Mouse (Mus musculus): ENCODE measurements at regions not wholly inside any gene's neighbourhood (a gene's known extent, or its start where the extent isn't known, plus 50 kb on each side); places are given as distances from the start of the nearest gene placed in this dataset.
"Not testable (repeated sequence)": the region's sequence is repeated elsewhere in the genome, so short reads cannot be mapped to it uniquely, and the experiment has no call there.

DNA sequence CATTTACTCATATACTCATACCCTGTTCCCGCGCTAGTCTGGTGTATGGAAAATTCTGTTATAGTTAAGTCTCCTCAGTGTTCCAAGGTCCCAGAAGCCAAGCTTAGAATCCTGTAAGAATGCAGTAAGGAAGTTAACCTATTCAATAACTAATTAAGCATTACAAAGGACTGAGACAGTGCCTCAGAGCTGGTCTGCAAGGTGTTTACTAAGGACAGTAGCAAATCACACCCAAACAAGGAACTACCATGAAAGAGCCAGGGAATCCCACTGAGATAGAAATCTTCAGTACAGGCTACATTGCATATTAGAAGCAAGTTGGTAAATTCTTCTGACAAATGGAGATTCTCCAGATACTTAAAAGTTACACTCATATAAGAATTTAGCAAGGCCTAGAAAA is 516.7 kb upstream of the Gm10131 start:
- DNase-seq (ENCODE audit: low spot score in 2 of 2): not testable (repeated sequence)

DNA sequence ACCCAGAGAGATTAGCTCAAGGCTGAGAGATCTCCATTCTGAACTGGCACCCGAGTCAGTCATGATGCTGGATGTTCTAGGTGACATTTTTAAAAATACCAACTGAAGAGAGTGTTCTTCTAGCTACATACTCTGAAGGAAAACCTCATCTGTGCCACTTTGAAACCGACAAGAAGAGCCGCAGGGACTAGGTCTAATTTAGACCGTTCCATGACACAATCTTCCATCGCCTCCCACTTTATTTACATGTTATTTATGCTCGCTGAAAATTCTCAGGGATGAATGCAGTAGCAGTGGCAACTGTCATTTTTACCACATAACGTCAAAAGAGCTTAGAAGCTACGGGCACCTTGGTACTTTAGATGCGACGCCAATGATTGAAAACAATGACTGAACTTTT is 514.1 kb upstream of the Gm10131 start:
- no peak for DNase-seq (ENCODE audit: low spot score in 2 of 2)

DNA sequence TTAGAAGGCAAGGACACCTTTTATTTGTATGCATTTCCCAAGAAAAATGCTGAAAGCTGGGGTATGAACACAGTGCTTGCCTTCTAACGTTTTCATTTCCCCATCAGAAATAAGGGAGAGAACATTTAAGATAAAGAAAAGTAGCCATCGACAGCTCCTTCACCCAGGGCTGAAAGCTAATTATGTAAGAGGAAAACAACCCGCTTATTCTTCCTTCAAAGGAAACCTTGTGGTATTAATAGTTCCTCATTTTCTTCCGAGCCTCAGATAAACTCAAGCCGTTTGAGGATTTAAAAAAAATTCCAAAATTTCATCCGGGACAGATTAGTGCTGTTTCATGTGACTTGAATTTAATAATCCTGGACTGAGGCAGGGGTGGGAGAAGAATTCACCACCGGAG is 512.2 kb upstream of the Gm10131 start:
- DNase-seq (ENCODE audit: low spot score in 2 of 2): no peak

DNA sequence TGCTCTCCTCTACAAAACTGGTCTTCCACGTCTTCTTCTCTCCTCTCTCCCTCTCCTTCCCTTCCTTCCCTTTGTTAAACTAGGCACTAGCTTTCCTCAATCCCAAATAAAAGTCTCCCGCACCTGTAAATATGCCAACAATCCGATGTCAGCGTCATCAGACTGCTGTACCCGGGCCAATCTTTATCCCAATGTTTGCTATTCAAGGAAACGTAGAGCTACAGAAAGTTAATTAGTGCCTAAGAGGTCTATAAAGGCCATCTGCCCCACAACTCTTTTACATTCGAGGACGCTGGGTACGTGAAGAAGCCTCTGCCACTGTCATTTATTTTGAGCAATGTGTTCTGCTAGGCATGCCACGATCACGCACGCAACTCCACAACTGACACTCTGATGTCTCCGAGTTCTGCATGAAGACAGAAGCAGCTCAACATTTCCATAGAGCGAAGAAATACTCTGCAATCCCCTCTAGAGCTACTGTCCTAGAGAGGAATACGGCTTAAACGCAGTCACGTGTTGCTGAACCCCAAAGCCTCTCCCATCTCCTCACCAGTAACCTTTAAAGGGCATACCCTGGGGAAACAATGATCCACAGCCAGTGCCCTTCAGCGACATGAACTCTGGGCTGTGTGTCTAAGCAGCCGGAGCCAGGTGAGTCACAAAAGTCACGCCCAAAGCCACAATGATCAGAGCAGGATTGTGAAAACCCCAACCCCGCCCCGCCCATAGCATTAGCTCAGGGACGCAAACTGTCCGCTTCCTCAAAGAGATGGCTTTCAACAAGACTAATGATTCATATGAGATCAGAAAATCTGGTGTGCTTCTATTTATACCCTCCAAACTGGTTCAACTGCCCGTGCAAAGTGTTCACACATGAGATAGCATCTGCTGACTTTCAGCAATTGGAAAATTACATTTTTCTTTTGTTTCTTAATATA is 510.9 kb upstream of the Gm10131 start:
- DNase-seq (ENCODE audit: low spot score in 2 of 2): no peak

DNA sequence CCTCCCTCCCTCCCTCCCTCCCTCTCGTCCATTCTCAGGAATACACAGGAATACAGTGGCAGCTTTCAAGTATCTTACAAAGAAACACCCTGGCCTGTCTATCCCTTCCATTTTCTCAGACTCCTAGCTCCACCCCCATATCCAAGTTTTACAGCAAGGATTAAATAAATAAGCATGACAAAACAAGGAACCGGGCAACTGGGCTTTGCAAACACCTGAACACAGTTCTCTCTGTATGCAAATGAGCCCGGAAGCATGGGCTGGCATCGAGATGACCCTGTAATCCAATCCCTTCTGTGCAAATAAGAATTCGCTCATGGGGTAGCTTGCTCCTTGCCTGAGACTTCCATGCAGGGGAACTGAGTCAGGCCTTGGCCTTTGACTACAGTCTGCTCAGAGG is 506.5 kb upstream of the Gm10131 start:
- DNase-seq (ENCODE audit: low spot score in 2 of 2): no peak

DNA sequence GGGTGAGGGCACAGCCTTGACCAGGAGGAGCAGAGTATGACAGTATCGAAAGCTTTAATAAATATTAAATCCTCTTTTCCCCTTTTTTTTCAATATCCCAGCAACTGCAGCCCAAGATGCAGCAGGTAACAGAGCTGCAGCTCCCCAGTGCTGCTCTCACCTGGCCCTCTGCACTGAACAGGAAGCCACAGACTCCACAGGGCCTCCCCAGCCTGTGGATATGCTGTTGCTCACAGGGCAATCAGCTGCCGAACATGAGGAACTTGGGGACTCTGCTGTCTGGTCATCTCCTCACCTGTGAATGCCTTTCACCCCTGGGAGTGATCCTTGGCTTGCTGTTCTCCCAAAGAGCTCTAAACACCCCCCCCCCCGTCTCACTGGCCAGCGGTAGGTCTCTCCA is 503.4 kb upstream of the Gm10131 start:
- DNase-seq (ENCODE audit: low spot score in 2 of 2): no peak

DNA sequence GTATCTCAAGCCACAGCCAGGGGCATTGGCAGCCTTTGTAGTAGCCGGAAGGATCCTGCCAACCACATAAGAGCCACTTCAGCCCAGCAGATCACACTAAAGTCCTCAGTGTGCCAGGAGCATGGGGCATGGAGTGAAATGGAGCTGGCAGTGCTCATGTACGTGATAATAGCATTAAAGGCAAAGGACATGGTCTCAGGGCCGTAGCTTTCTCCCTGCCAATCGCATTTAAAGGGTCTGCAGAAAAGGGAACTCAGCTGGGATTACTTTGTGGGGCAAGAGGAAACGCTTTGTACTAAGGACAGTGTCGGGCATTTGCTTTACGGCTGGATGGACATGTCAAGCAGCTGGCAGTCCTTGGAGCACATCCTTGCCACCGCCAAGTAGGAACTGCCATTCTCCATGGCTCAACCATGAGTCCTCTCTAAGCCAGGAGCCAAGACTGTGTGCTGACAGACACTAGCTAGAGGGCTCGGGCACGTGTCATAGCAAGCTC is 502.5 kb upstream of the Gm10131 start:
- no peak for DNase-seq (ENCODE audit: low spot score in 2 of 2)

DNA sequence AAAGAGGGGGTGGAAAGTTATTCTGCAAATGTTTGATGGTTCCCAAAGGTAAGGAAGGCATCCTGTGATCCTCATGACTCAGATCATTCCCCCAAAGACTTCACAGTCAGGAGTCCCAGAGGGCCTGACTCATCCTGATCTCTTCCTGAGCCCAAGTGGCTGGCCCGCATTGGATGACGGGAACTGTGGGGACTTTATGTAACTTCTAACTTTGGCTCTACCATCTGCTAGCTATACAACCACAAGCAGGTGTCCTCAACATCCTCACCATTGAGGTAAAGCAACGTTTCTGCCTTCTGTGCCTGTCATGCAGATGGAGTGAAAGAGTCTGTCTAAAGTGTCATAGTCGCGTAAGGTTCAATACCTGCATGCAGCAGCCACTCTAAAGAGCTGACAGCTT is 501.6 kb upstream of the Gm10131 start:
- DNase-seq (ENCODE audit: low spot score in 2 of 2): no peak

DNA sequence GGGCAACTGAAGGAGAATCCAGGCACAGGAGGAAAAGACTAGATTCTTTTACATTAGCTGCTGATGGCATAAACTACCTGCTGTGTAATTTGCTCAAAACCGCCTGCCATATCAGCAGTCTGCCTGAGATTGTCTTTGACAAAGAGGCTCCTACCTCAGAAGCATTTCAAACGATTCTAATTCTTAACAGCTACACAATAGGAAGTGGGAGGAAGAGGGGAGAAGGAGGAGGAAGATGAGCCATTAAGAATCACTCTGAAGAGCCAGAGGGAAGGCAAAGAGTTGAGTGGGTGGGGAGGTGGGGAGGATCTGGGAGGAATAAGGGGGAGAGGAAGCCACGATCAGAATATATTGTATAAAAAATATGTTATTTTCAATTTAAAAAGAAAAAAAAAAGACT is 500.9 kb upstream of the Gm10131 start:
- DNase-seq (ENCODE audit: low spot score in 2 of 2): no peak

DNA sequence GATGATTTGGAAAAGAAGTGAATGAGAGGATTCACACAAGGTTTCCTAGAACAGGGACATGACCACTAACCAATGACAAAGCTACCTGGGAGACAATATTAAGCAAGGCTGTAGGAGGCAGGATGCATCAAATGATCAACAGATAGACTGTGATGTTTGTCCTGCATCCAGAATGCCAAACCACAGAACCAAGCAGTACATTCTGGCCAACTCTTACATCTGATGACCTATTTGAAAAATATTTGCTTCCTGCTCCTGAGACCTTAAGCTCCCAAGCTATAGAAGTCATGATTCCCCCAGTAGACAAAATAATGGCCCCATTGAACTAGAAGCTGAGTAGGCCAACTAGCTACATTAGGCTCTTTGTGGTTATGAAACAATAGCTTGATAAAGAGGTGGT is 498.6 kb upstream of the Gm10131 start:
- no peak for DNase-seq (ENCODE audit: low spot score in 2 of 2)

DNA sequence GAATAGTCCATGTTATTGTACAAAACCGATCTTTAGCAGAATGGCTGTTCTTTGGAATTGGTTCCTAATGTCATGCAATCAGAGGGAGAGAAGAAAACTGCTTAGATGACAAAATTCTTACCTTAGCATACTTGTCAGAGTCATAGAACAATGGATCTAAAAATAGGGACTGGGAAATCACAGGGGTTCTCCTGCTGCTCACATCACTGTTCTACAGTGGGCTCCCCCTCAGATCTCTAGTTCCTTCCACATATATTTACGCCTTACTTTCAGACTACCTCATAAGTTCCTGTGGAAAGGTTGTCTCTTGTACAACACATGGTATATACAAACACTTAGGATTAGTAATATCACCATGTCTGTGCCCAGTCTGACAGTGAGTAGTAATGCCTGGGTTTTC is 495.9 kb upstream of the Gm10131 start:
- DNase-seq (ENCODE audit: low spot score in 2 of 2): no peak

DNA sequence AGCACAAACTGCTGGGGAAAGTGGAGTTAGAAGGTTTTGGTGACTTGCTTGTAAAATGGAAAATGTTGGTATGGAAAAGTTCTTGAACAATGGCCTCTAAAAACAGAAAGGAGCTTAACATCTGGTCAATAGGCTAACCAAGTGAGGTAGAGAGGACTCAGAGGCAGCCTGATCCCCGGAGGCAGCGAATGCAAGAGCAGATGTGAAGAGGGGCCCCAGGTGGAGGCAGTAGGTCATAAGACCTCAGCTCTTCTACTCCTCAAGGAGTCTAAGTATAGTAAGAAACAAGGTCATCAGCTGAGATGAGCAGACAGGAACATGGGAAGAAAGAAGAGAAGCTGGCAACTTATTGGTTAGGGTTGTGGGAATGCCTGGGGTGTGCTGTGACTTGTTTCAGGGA is 493.5 kb upstream of the Gm10131 start:
- DNase-seq (ENCODE audit: low spot score in 2 of 2): no peak

DNA sequence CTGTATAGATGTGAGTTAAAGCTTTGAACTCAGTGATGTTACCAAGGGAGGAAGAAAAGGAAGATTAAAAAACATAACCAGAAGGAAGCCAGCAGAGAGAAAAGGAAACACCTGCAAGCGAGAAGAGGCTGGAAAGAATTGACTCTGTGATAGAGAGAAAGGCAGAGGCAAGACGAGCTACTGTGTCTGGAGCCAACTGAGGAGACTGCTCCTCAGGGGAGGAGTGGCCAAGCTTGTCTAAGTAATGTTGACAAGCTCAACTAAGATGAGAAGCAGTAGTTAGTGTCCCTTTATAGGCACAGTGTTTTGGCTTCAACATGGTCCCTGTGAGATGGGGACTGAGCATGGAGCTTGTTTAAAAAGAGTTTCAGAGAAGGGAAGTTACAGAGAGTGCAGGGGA is 493.0 kb upstream of the Gm10131 start:
- DNase-seq (ENCODE audit: low spot score in 2 of 2): no peak

DNA sequence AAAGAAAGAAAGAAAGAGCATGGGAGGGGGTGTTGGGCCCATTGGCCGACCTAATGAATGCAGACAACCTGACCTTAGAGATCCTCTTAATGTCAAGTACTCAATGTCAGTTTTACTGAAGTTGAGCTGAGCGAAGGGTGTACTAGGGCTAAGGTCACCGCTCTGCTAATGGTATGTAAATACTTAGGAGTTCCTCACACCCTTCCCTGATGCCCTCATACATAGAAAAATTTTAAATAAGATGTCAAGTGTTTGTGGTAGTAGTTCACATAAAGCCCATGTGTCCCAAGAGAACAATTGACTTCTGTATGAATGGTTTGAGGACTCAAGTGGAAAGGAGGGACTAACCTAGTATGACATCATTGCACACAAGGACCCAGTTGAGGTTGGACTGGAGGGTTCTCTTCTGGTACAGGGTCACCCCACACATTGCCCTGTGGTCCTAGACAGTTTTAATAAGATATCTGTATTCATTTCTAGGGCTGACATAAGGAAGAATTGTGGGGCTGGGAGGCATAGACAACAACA is 490.0 kb upstream of the Gm10131 start:
- no peak for DNase-seq (ENCODE audit: low spot score in 2 of 2)

DNA sequence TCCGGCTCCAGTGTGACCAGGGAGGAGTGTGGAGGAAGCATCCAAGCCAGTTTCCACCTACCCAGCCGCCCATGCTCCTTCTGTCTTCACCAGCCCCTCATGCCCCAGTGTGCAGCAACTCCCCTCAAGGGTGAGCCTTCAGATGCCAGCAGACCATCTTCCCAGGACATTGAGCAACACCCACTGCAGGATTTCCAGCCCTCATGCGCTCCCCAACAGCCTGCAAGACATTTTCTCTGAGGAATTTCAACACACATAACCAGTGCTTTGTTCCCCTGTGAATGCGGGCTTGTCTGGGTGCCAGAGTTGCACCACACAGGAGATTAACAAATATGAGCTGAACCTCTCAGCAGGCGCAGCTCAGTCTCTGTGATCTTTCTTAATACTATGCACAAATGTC is 489.3 kb upstream of the Gm10131 start:
- no peak for DNase-seq (ENCODE audit: low spot score in 2 of 2)

DNA sequence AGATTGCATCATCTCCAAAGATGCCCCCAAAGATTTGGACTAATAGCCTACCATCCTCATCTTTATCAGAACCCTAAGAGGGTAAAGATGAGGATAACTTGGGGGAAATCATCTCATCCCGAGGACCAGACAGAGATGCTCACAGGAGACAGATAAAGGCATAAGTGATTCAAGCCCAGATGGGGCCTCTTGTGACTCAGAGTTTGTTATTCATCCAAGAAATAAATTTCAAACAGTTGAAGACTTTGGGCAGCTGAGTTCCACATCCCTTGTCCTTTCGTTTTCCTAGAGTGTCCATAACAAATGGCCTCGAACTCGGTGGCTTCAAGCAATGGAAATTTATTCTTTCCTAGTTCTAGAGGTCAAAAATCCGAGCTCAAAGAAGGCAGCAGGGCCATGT is 485.1 kb upstream of the Gm10131 start:
- no peak for DNase-seq (ENCODE audit: low spot score in 2 of 2)

DNA sequence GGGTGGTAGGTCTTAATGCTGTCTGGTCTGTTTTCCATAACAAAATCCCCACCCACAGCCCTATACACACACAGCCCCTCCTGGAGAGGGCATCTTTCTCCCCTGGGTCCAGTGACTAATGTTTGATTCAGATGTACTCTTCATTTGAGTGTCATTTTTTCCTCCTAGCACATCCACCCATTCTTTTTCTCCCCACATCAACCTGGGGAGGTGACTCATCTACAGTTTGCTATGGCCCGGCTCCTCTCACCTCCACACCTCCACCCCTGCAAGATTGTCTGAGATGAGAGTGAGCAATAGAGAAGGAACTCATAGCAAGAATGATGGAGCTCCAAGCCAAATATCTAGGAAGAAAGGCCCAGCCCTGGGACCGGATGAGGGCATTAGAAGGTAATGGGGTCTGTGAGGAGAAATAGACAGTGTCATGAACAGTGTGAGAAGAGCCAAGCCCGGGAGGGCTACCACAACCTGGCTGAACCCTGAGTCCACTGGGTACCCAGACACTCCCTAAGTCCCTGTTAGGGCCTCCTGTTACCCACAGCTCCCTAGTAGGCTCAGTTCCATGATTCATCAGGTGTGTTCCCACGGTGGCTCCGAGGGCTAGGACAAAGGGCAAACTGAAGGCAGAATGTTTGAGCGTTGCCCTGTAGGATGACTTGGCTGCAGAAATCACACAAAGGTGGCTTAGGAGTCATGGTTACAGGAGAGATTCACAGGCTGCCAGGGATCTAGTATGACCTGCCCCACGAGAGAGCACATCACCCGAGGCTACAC is 479.6 kb upstream of the Gm10131 start:
- DNase-seq (ENCODE audit: low spot score in 2 of 2): no peak

DNA sequence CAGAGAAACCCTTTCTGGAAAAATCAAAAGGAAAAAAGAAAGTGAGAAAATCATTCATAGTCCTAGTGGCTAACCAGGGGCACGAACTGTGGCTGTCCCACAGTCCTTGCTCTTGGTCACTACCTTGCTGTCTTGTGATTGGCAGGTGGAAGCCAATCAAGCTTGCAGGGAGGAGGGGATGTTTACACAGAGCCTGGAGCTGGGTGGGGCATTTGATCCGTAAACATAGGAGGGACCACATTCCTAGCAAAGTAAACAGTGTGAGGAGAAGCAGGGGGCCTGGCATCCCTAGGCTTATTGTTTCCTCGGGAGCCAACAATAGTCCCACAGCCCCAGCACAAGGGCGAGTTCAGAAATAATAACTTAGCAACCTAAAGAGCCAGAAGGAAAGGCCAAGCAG is 466.5 kb upstream of the Gm10131 start:
- DNase-seq (ENCODE audit: low spot score in 2 of 2): no peak

DNA sequence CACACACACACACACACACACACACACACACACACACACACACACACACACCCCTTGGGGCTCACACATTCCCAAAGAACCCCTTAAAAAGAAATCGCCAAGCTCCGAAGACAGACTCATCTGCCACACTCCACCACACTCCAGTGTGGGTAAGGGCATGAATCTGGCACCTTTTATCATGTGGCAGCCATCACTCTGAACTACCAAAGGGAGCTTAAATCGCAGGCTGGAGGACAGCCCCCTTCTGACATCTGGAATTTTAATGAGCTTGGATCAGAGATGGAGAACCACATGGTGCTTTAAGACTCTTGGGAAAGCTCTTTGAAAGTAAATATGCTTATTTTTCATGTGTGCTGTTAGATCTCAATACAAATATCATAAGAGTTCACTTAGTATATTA is 462.5 kb upstream of the Gm10131 start:
- no peak for DNase-seq (ENCODE audit: low spot score in 2 of 2)

DNA sequence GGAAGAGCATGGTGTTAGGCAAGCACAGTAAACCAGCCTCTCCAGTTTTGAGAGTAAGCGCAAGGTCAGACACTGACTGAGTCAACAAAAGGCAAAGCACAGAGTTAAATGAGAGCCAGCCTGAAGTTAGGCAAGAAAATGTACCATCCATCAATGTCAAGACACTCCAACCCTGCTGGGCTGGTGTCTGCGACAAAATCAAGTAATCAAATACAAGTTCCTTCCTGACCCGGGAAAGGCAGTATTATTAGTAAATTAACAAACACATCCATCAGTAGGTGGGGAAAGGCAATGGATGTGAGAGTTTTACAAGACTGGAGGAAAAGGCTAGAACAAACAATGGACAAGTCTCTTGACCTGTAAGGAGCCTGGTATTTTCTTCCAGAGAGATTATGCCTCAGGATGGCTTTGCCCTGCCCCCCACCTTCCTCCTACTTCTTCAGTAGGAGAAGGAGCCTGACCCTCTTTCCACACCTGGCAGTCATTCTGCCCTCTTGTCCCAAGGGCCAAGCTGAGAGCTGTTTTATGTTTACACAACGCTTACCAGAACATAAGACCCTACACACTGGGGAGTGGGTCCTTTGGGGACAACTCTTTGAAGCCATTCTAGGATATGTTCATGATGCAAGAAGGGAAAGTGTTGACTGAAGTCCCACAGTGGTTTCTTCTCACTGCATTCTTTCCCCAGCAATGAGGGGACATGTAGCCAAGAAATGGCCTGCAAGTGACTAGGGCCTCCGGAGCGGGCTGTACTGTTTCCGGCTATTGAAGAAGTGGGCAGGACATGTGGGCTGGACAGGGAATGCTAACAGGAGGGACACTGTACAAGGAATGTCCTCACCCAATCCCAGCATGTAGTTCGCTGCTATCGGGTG is 461.7 kb upstream of the Gm10131 start:
- no peak for DNase-seq (ENCODE audit: low spot score in 2 of 2)

DNA sequence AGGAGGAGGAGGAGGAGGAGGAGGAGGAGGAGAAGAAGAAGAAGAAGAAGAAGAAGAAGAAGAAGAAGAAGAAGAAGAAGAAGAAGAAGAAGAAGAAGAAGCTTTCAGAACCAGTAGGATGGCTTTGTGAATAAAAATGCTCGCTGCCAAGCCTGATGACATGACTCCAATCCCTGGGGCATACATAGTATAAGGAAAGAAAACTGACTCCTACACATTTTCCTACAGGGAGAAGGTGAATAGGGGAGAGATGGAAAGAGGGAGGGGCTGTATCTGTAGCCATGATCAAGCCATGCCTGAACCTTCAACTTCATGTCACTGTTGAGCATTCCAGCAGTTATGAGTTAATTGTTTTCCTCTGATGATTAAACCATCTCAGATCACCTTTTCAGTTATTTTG is 460.2 kb upstream of the Gm10131 start:
- DNase-seq (ENCODE audit: low spot score in 2 of 2): no peak

DNA sequence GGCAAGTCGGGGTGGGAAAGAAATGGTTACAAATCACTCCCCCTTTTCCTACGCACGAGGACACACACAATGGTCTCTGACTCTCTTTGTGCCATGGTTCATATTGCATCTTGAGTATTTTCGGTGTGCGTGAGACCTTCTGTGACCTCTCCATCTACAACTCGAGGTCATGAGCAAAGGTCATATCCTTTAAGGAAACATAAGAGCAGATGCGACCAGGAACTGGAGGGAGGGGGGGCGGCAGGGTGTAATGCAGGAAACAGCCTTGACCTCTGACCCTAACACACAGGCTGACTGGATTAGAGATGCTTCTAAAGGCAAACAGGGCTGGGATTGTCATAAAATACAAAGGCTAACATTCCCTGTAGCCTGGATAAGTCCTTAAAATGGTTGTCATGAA is 450.7 kb upstream of the Gm10131 start:
- no peak for DNase-seq (ENCODE audit: low spot score in 2 of 2)

Measured in frontal cortex, postnatal 10 days (tissue).